Mouse (Mus musculus): ENCODE results near the gene Slc39a7.
A peak's percentile ranks its signal among the peaks of the same experiment; 100 is the strongest.
"Not testable (repeated sequence)": the region's sequence is repeated elsewhere in the genome, so short reads cannot be mapped to it uniquely, and the experiment has no call there.

The Slc39a7 gene

DNA sequence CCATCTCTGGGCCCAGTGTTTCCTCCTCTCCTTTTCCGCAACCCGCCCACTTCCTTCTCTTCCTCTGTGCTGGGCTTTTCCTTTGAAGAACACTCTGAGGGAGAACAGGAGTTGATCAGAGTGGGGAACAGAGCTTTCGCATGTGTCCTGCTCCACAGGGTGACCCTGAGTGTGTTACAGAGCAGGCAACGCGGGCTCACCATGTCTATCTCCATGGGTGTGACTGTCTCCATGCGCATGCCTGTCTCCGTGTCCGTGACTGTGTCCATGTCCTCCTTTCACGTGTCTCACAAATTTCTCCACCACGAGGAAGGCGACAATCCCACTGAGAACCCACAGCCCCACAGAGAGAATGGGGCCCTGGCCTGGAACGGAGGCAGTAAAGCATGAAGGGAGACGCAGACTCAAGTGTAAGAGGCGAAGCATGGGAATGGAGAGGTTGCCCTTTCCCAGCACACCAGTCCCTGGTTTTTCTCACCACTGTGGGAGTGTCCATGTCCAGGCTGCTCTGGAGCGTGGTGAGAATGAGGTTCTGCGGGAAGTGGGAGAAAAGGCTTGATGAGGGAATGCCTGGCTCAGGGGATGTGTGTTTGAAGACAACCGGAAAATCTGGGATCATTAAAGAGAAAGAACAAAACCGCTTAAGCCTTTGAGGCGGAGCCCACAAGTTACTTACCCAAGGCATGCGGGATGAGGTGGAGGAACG lies 1.4 kb downstream of the Slc39a7 start:
- no peak for DNase-seq (ENCODE audit: low read depth, low spot score)

GRCm38 (mm10) chr17:34029150-34029889 lies 2.2 kb downstream of the Slc39a7 start:
- DNase-seq (ENCODE audit: low read depth, low spot score): no peak

DNA sequence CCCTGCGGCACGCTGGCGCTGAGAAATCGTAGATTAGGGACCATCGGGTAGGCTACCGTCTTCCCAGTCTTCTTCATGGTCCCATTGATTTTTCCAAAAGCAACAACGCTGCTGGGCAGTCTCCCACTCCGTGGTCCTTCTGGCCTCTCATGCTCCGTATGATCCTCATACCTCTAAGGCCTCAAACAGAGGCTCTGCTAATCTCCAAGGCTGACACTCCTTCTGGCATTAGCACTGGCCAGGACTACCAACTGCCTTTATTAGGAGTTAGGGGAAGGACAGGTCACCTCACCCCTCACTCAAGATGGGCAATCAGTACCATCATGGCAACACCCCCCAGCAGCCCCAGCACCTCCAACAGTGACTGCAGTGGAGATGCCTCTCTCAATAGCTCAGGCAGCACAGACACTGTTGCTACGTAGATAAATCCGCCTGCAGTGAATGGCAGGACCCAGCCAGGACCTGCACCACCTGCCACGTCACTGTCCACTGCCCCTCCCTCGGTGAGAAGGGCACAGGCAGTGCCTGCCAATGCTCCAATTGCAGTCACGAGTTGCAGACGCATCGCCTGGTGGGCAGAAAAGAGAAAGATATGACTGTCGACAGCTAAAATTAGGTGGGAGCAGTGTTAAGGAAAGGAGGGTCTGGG lies 2.9 kb downstream of the Slc39a7 start:
- no peak for DNase-seq (ENCODE audit: low read depth, low spot score)

DNA sequence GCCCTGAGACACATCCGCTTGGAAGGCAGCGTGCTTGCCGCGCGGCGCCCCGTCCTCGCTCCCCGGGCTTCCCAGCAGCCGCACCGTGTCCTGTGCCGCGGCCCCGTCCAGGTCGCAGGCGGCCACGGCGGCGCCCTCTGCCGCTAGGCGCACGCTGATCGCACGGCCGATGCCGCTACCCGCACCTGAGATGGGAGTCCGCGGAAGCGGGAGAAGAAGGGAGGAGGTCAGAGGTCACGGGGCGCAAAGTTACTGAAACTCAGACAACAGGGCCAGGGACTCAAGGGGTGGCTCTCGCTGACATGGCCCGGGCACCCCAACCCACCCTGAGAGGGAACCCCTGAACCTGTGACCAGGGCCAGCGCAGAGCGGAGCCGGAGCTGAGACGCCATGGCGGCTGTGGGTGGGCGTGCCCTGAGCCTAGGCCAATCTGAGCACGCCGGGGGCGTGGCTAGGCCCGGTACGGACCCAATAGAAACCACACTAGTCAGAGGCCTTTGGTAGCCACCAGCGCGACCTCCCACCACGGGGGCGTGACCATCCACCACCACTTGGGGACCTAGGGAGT lies 3.7 kb downstream of the Slc39a7 start, which contains the start of gene H2-Ke6:
TSS of gene H2-Ke6 (minus strand) at position 405 of the 568 bp plus-strand sequence.
- peak; percentile 84 for DNase-seq (ENCODE audit: low read depth, low spot score)

GRCm38 (mm10) chr17:34026917-34027655 lies 4.4 kb downstream of the Slc39a7 start:
- no peak for DNase-seq (ENCODE audit: low read depth, low spot score)

DNA sequence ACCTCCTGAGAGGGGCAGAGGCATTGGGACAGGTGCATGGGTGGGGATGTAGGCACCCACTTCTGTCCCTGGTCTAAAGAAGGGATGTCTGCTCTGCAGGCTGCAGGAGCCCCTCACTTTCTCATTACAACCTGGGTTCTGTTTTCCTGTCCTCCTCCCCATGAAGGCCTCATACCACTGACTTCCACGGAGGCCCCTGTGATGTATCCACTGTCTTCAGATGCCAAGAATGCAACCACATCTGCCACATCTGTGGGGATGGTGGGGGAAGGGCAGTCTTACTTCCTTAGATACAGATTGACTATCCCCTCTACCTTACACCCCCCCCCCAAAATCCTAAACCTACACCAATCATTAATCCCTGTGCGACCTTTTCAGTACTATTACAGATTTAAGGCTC lies 5.3 kb downstream of the Slc39a7 start:
- no peak for DNase-seq (ENCODE audit: low read depth, low spot score)

- DNase-seq (ENCODE audit: low read depth, low spot score): no peak
Observed at GRCm38 (mm10) chr17:34025756-34026151, 5.7 kb downstream of the Slc39a7 start.

- DNase-seq (ENCODE audit: low read depth, low spot score): no peak
Observed at GRCm38 (mm10) chr17:34024861-34025755, 6.4 kb downstream of the Slc39a7 start.

- DNase-seq (ENCODE audit: low read depth, low spot score): no peak
Observed at GRCm38 (mm10) chr17:34024317-34024821, 7.1 kb downstream of the Slc39a7 start, which contains the start of gene Ring1. TSS of gene Ring1 (minus strand) at chr17:34024680.

DNA sequence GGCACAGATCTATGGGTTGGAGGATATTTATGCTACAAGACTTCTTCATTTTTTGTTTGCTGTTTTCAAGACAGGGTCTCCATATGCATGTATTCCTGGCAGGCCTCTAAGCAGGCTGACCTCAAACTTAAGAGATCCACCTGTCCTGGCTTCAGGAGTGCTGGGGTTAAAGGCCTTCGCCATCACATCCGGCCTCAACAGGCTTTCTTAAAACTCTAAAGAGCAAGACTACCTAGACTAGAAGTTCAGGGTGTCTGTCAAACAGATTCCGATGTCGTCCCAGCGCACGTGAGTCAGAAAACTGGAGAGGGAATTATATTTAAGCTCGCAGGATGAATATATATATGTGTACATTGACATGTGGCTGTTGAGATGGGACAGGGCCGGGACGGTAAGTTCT lies 7.8 kb downstream of the Slc39a7 start:
- DNase-seq (ENCODE audit: low read depth, low spot score): no peak

GRCm38 (mm10) chr17:34022987-34023386 lies 8.5 kb downstream of the Slc39a7 start:
- DNase-seq (ENCODE audit: low read depth, low spot score): no peak

DNA sequence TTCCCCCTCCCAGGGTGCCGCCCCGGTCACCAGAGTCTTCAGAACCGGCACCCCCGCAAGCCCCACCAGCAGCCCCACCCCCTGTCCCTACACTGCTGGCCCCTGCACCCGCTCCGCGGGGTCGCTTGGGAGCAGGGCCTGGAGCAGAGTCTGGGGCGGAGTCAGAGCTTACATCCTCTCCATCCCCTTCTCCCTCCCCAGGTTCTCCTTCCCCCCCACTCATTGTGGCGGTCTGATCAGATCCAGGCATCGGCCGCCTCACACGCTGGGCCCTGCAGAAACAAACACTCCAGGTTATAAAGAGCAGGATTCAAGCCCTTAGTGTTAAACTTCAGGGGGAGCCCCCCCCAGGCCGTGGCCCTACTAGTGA lies 9.1 kb downstream of the Slc39a7 start:
- DNase-seq (ENCODE audit: low read depth, low spot score): no peak

- DNase-seq (ENCODE audit: low read depth, low spot score): no peak
Observed at GRCm38 (mm10) chr17:34021539-34022413, 9.7 kb downstream of the Slc39a7 start.

DNA sequence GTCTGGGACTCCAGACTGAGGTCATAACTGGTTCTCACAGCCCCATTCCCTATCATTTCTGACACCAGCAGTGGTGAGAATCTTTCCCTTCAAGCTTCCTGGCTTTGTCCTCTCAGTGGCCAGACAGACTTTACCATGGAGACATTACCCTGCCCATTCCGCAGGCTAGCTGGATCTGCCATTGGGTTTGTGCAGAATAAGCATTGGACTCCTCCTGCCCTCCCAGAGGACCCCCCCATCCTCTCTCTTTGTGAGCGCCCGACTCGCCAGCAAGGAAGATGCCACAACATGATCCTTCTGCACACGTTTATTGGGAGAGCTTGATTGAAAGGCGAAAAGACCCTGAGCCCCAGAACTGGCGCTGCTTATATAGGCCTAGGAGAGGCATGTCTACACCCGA lies 18.0 kb downstream of the Slc39a7 start:
- no peak for DNase-seq (ENCODE audit: low read depth, low spot score)

GRCm38 (mm10) chr17:34010156-34010555 lies 21.3 kb downstream of the Slc39a7 start:
- no peak for DNase-seq (ENCODE audit: low read depth, low spot score)

GRCm38 (mm10) chr17:34006570-34006969 lies 24.9 kb downstream of the Slc39a7 start:
- DNase-seq (ENCODE audit: low read depth, low spot score): no peak

DNA sequence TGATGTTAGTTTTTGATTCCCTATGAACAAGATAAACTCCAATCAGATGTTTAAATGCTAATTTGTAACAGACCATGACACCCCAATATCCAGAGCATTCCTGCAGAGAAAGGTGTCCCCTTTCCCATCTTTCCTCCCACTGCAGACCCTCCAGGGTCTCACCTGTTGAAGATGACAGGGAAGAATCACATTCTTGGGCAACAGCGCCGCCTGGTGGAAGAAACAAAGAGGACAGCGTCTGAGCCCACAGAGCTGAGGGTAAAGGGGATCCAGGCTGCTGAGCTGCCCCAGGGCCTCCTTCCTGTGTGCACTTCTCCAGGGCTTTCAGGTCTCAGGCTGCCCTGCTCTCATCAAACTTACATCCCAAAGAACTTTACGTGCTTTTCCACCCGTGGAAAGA lies 28.1 kb downstream of the Slc39a7 start:
- DNase-seq (ENCODE audit: low read depth, low spot score): no peak

DNA sequence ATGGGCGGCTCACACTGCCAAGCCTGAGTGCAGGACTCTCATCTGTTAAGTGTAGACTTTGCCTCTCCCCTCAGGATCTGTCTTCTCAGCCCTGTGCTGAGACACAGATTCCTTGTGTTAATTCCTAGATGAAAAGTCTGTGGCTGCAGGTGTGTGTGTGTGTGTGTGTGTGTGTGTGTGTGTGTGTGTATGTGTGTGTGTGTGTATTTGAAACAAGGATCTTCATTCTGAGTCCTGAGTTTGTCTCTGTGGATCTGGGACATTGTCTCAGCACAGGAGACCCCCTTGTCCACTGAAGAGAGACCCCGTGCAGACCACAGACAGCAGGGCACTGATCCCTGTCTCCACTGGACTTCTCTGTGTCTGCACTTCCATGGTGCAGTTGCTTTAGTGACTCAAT lies 30.7 kb downstream of the Slc39a7 start:
- not testable (repeated sequence) for DNase-seq (ENCODE audit: low read depth, low spot score)

GRCm38 (mm10) chr17:34000150-34000537 lies 31.3 kb downstream of the Slc39a7 start, which contains the start of gene H2-K1:
TSS of gene H2-K1 (minus strand) at chr17:34000347.
- DNase-seq (ENCODE audit: low read depth, low spot score): no peak
